Mouse (Mus musculus) ES-E14 (cell line): ENCODE measurements around the gene Tns3. TPM values are rescaled to one million over a fixed set of nuclear protein-coding genes. Genes with fewer than 3 reads are reported as not detected.

Experiments
- DNase-seq: peaks from one replicate; pipeline ENCODE4 v3.0.0-alpha.2; 2013; ENCODE audit warnings: low read depth, low spot score
- H3K27ac ChIP-seq: 2 replicates; pipeline ENCODE4 v1.5.1; 2012; ENCODE audit warnings: low read depth, mild to moderate bottlenecking, low read length, moderate library complexity, mixed read lengths; ENCODE audit not compliant: poor library complexity, insufficient read depth, severe bottlenecking
- H3K36me3 ChIP-seq: 2 replicates; pipeline ENCODE4 v1.6.1; 2012; ENCODE audit warnings: mild to moderate bottlenecking, low read length, moderate library complexity, mixed read lengths; ENCODE audit not compliant: control insufficient read depth, poor library complexity, insufficient read depth, severe bottlenecking
- H3K4me1 ChIP-seq, 2 experiments: fragments of 150-350 bp in 1 of 2; sonication (generic) in 1 of 2; 2 replicates each; pipeline ENCODE4 v1.6.1; 2012; ENCODE audit warnings: low read length in 2 of 2, mild to moderate bottlenecking in 1 of 2, mixed read lengths in 1 of 2; ENCODE audit not compliant: control insufficient read depth in 2 of 2, insufficient read depth in 2 of 2, poor library complexity in 1 of 2
- H3K4me3 ChIP-seq, 2 experiments: fragments of 150-350 bp in 1 of 2; sonication (generic) in 1 of 2; 2 replicates each; pipeline ENCODE4 v1.5.1; 2012; ENCODE audit warnings: low read length in 2 of 2, low read depth in 1 of 2, mild to moderate bottlenecking in 1 of 2, mixed read lengths in 1 of 2; ENCODE audit not compliant: insufficient read depth in 1 of 2, poor library complexity in 1 of 2, severe bottlenecking in 1 of 2
- H3K9ac ChIP-seq: 2 replicates; pipeline ENCODE4 v1.6.1; 2012; ENCODE audit warnings: low read depth, mild to moderate bottlenecking, low read length, mixed read lengths; ENCODE audit not compliant: poor library complexity, insufficient read depth, severe bottlenecking
- H3K9me3 ChIP-seq: fragments of 150-350 bp; sonication (generic); 2 replicates; pipeline ENCODE4 v1.6.1; 2012; ENCODE audit warnings: low read depth, mild to moderate bottlenecking, low read length; ENCODE audit not compliant: control insufficient read depth, insufficient read depth
- CHD2 ChIP-seq: IDR thresholded peaks from 2 replicates; pipeline ENCODE4 v1.6.1; 2014; ENCODE audit warnings: mild to moderate bottlenecking, low read depth, low read length, inconsistent platforms
- HCFC1 ChIP-seq: IDR thresholded peaks from 2 replicates; pipeline ENCODE4 v1.6.1; 2012; ENCODE audit warnings: low read length, inconsistent platforms, borderline replicate concordance; ENCODE audit not compliant: insufficient read depth
- MAFK ChIP-seq: IDR thresholded peaks from 2 replicates; pipeline ENCODE4 v1.6.1; 2014; ENCODE audit warnings: mild to moderate bottlenecking, low read depth, low read length, inconsistent platforms; ENCODE audit not compliant: insufficient read depth
- ZC3H11A ChIP-seq: IDR thresholded peaks from 2 replicates; pipeline ENCODE4 v1.6.1; 2012; ENCODE audit warnings: low read depth, mild to moderate bottlenecking, inconsistent platforms, low read length, borderline replicate concordance
- ZNF384 ChIP-seq: IDR thresholded peaks from 2 replicates; pipeline ENCODE4 v1.6.1; 2012; ENCODE audit warnings: low read depth, low read length, inconsistent platforms
- in situ Hi-C, 2 experiments: fragments of 600-800 bp; cut with MboI; formaldehyde crosslinking; loops; one replicate each; pipeline ENCODE4 v1.15.1; 2025; ENCODE audit warnings: low sequenced_read_pairs in 2 of 2, inconsistent platforms in 1 of 2; ENCODE audit not compliant: unreplicated experiment in 2 of 2
- total RNA-seq: library from RNA; depleted of rRNA; stranded (reverse); fragments of 300-350 nt; gene quantifications from 2 replicates; pipeline ENCODE4 v1.2.3, GENCODE M21; 2012

Tns3 gene
- total RNA-seq, 1 experiment: 111 TPM

GRCm38 (mm10) chr11:8629326-8629725 lies 35.0 kb downstream of the Tns3 start:
- in situ Hi-C loops: no loop called here
- peaks cover 22 to 42% of the 10 kb centered on the region in 2 experiments for H3K4me1 ChIP-seq
- TF ChIP-seq ZC3H11A: no peak
- no peak for DNase-seq
- no peak overlapping the region for H3K4me3 ChIP-seq
- 0 out of 2 replicates have a peak overlapping the region, but pooled peaks have one; percentile 16 for H3K9ac ChIP-seq
- H3K9me3 ChIP-seq: no peaks in the 10 kb centered on the region
- H3K27ac ChIP-seq: peak overlapping the region; percentile 76
- no peaks in the 10 kb centered on the region; the same call in 1 of the 2 replicates for H3K36me3 ChIP-seq

DNA sequence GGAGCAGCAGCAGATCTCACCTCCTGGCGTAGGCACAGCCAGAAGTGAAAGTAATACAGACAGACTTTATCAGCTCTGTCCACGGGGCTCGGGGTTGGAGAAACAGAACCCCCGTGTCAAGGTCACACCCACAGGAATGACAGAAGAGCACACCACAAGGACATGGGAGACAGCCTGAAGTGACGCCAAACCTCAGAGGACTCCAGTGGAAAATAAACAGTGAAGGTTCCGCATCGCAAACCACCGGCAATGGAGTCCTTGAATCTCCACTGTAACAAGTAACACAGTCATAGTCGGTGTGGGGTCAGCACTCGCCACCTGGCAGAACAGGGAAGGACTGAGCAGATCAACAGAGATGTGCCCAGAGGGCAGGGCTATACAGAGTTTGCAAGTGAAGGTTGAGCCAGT lies 35.5 kb downstream of the Tns3 start:
- Histone ChIP-seq H3K27ac (0 out of 2 replicates have a peak overlapping the region, but pooled peaks have one; percentile 9), H3K9ac (no peak overlapping the region), H3K9me3 (no peaks in the 10 kb centered on the region), H3K4me3 (no peak overlapping the region), H3K4me1 (peaks cover 19 to 39% of the 10 kb centered on the region in 2 experiments), H3K36me3 (no peaks in the 10 kb centered on the region; the same call in 1 of the 2 replicates)
- no peak for DNase-seq
- TF ChIP-seq MAFK (no peak), ZC3H11A (no peak), CHD2 (no peak), HCFC1 (no peak), ZNF384 (no peak)
- in situ Hi-C loops: no loop called here

- Histone ChIP-seq H3K4me1 (peaks cover 22 to 38% of the 10 kb centered on the region in 2 experiments), H3K9ac (no peak overlapping the region), H3K4me3 (no peak overlapping the region), H3K9me3 (no peaks in the 10 kb centered on the region), H3K36me3 (no peaks in the 10 kb centered on the region; the same call in 1 of the 2 replicates), H3K27ac (no peak overlapping the region; the same call in 1 of the 2 replicates)
- in situ Hi-C loops: no loop called here
- no peak for DNase-seq
- TF ChIP-seq HCFC1 (no peak), CHD2 (no peak), ZNF384 (no peak), MAFK (no peak), ZC3H11A (no peak)
These were observed 37.2 kb downstream of the Tns3 start for GRCm38 (mm10) chr11:8627156-8627555.

DNA sequence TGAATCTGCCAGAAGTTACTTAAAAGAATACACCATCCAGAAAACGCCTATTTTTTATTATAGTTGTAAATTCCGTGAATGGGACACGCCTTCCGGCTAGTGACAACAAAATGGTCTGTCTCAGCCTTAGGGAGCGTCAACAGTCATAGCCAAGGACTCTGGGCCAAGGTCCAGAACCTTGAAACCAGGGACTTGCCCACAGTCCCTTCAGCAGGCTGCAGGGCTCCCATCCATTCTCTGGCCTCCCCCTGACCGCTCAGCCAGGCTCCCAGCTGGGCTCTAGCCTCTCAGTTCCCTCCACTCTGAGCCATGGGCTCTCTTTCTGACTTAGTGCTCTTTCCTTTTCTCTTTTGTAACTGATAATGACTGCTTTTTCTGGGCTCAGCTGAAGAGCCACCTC lies 37.6 kb downstream of the Tns3 start:
- no peaks in the 10 kb centered on the region for H3K9me3 ChIP-seq
- in situ Hi-C loops: no loop called here
- no peak overlapping the region for H3K27ac ChIP-seq
- no peak overlapping the region for H3K4me3 ChIP-seq
- DNase-seq: no peak
- H3K4me1 ChIP-seq: peaks cover 18 to 39% of the 10 kb centered on the region in 2 experiments
- H3K36me3 ChIP-seq: no peaks in the 10 kb centered on the region; the same call in 1 of the 2 replicates
- TF ChIP-seq CHD2: no peak
- no peak for TF ChIP-seq ZC3H11A
- TF ChIP-seq MAFK: no peak
- no peak for TF ChIP-seq ZNF384
- TF ChIP-seq HCFC1: no peak
- no peak overlapping the region for H3K9ac ChIP-seq

- H3K4me1 ChIP-seq: peaks cover 15 to 40% of the 10 kb centered on the region in 2 experiments
- peak overlapping the region; percentile 35; the same call in 1 of the 2 replicates for H3K27ac ChIP-seq
- H3K4me3 ChIP-seq: no peak overlapping the region
- no peaks in the 10 kb centered on the region; the same call in 1 of the 2 replicates for H3K36me3 ChIP-seq
- H3K9ac ChIP-seq: no peak overlapping the region; the same call in 1 of the 2 replicates
- H3K9me3 ChIP-seq: no peaks in the 10 kb centered on the region
- TF ChIP-seq ZC3H11A: no peak
- TF ChIP-seq HCFC1: no peak
- no peak for TF ChIP-seq ZNF384
- no peak for TF ChIP-seq CHD2
- TF ChIP-seq MAFK: no peak
- DNase-seq: no peak
- in situ Hi-C loops: no loop called here
These were observed 38.3 kb downstream of the Tns3 start for GRCm38 (mm10) chr11:8625915-8626604.
